Mouse (Mus musculus) CH12.LX (cell line): Measurements from ENCODE around the gene Gm49776. TPM values are rescaled to one million over a fixed set of nuclear protein-coding genes. Genes with fewer than 3 reads are reported as not detected.
A peak's percentile ranks its signal among the peaks of the same experiment; 100 is the strongest.

Experiments
- DNase-seq: peaks from one replicate; pipeline ENCODE4 v3.0.0-alpha.2; 2013; ENCODE audit errors: extremely low read depth
- H3K27ac ChIP-seq: 2 replicates; pipeline ENCODE4 v1.5.1; 2012; ENCODE audit warnings: low read depth, mild to moderate bottlenecking, control low read depth, moderate library complexity; ENCODE audit not compliant: insufficient read depth
- H3K27me3 ChIP-seq: replicated peaks from 2 replicates; pipeline ENCODE3; 2012; ENCODE audit warnings: inconsistent platforms
- H3K36me3 ChIP-seq, 2 experiments: replicated peaks in 1 of 2; 2 replicates each; pipeline versions ENCODE3 to v1.6.1; 2012; ENCODE audit warnings: inconsistent platforms in 1 of 2, low read length in 1 of 2, mild to moderate bottlenecking in 1 of 2, mixed read lengths in 1 of 2, moderate library complexity in 1 of 2; ENCODE audit not compliant: control insufficient read depth in 1 of 2, insufficient read depth in 1 of 2
- H3K4me1 ChIP-seq, 2 experiments: 2 replicates each; pipeline ENCODE4 v1.6.1; 2012; ENCODE audit warnings: inconsistent platforms in 1 of 2, moderate library complexity in 1 of 2; ENCODE audit not compliant: insufficient read depth in 2 of 2, control insufficient read depth in 1 of 2
- H3K4me2 ChIP-seq: 2 replicates; pipeline ENCODE4 v1.6.1; 2012; ENCODE audit warnings: low read depth, mild to moderate bottlenecking, control low read depth; ENCODE audit not compliant: poor library complexity, insufficient read depth, severe bottlenecking
- H3K4me3 ChIP-seq, 3 experiments: fragments of 150-350 bp in 1 of 3; sonication (generic) in 1 of 3; replicated peaks in 1 of 3; 2 replicates each; pipeline versions ENCODE3 to v1.5.1; 2011 to 2012; ENCODE audit warnings: low read depth in 2 of 3, low read length in 2 of 3, mild to moderate bottlenecking in 2 of 3, moderate library complexity in 2 of 3, control low read depth in 1 of 3, improper control_type of control experiment in 1 of 3, inconsistent platforms in 1 of 3, mixed read lengths in 1 of 3; ENCODE audit not compliant: poor library complexity in 1 of 3
- H3K79me2 ChIP-seq: replicated peaks from 2 replicates; pipeline ENCODE4 v1.6.1; 2012; ENCODE audit warnings: mild to moderate bottlenecking, moderate library complexity; ENCODE audit not compliant: control insufficient read depth, poor library complexity, insufficient read depth, severe bottlenecking; ENCODE audit errors: extremely low read depth
- H3K9ac ChIP-seq: 2 replicates; pipeline ENCODE4 v1.6.1; 2012; ENCODE audit warnings: low read depth, mild to moderate bottlenecking, control low read depth, moderate library complexity; ENCODE audit not compliant: insufficient read depth
- H3K9me3 ChIP-seq: replicated peaks from 2 replicates; pipeline ENCODE3; 2012; ENCODE audit warnings: low read length, inconsistent platforms, mixed read lengths
- BHLHE40 ChIP-seq: IDR thresholded peaks from 2 replicates; pipeline ENCODE4 v1.6.1; 2011; ENCODE audit warnings: mild to moderate bottlenecking, low read depth, low read length, improper control_type of control experiment
- CTCF ChIP-seq, 2 experiments: IDR thresholded peaks in 1 of 2; conservative IDR thresholded peaks in 1 of 2; 2 replicates each; pipeline ENCODE4 v1.5.1; 2011 to 2012; ENCODE audit warnings: low read depth in 2 of 2, low read length in 2 of 2, improper control_type of control experiment in 1 of 2, inconsistent platforms in 1 of 2, mild to moderate bottlenecking in 1 of 2, moderate library complexity in 1 of 2
- E2F4 ChIP-seq: IDR thresholded peaks from 2 replicates; pipeline ENCODE4 v1.6.1; 2011; ENCODE audit warnings: low read depth, low read length, improper control_type of control experiment; ENCODE audit not compliant: insufficient replicate concordance
- IRF4 ChIP-seq: IDR thresholded peaks from 2 replicates; pipeline ENCODE4 v1.6.1; 2014; ENCODE audit warnings: low read depth, mild to moderate bottlenecking, inconsistent platforms, low read length, improper control_type of control experiment
- MYC ChIP-seq: IDR thresholded peaks from 2 replicates; pipeline ENCODE4 v1.6.1; 2011; ENCODE audit warnings: low read depth, mild to moderate bottlenecking, improper control_type of control experiment, low read length
- NELFE ChIP-seq: IDR thresholded peaks from 2 replicates; pipeline ENCODE4 v1.6.1; 2011; ENCODE audit warnings: low read depth, low read length, improper control_type of control experiment
- POLR2A ChIP-seq: IDR thresholded peaks from 2 replicates; pipeline ENCODE4 v1.6.1; 2011; ENCODE audit warnings: low read depth, mild to moderate bottlenecking, improper control_type of control experiment, low read length
- RCOR1 ChIP-seq: conservative IDR thresholded peaks from 2 replicates; pipeline ENCODE4 v1.6.1; 2012; ENCODE audit warnings: low read depth, mild to moderate bottlenecking, inconsistent platforms, low read length, improper control_type of control experiment
- SIN3A ChIP-seq: IDR thresholded peaks from 2 replicates; pipeline ENCODE4 v1.6.1; 2012; ENCODE audit warnings: low read length, improper control_type of control experiment, inconsistent platforms
- TBP ChIP-seq: conservative IDR thresholded peaks from 2 replicates; pipeline ENCODE4 v1.6.1; 2011; ENCODE audit warnings: low read depth, low read length, improper control_type of control experiment
- TCF12 ChIP-seq: IDR thresholded peaks from 2 replicates; pipeline ENCODE4 v1.6.1; 2014; ENCODE audit warnings: low read depth, mild to moderate bottlenecking, inconsistent platforms, low read length, improper control_type of control experiment
- USF2 ChIP-seq: conservative IDR thresholded peaks from 2 replicates; pipeline ENCODE4 v1.6.1; 2011; ENCODE audit warnings: low read depth, low read length, improper control_type of control experiment
- ZNF384 ChIP-seq: IDR thresholded peaks from 2 replicates; pipeline ENCODE4 v1.6.1; 2012; ENCODE audit warnings: low read depth, low read length, improper control_type of control experiment, inconsistent platforms
- dilution Hi-C: fragments of 300-500 bp; cut with MboI; formaldehyde crosslinking; loops from 2 replicates; pipeline ENCODE4 v1.14.3; 2020; ENCODE audit warnings: low sequenced_read_pairs; ENCODE audit not compliant: extremely low pct_unique_long_range_greater_than_20kb, extremely low pct_ligation_motif_present
- in situ Hi-C: fragments of 300-500 bp; cut with MboI; formaldehyde crosslinking; loops from 3 replicates; pipeline ENCODE4 v1.14.3; 2019; ENCODE audit warnings: low sequenced_read_pairs, low pct_ligation_motif_present, low pct_unique_long_range_greater_than_20kb, mixed read lengths
- polyA plus RNA-seq: library from polyadenylated mRNA; unstranded; fragments of >175 nt; gene quantifications from 2 replicates; pipeline ENCODE4 v1.2.1, GENCODE M21; 2012; ENCODE audit warnings: low read depth; ENCODE audit not compliant: insufficient read length
- total RNA-seq, 2 experiments: library from RNA; depleted of rRNA; stranded (reverse); fragments of 300-350 nt in 1 of 2; fragments of >200 nt in 1 of 2; gene quantifications; 2 replicates each; pipeline ENCODE4 v1.2.3; 2012 to 2014

Gm49776 gene
- total and polyA plus RNA-seq, 3 experiments, result 0.25 to 25.0 TPM; not detected in 1

DNA sequence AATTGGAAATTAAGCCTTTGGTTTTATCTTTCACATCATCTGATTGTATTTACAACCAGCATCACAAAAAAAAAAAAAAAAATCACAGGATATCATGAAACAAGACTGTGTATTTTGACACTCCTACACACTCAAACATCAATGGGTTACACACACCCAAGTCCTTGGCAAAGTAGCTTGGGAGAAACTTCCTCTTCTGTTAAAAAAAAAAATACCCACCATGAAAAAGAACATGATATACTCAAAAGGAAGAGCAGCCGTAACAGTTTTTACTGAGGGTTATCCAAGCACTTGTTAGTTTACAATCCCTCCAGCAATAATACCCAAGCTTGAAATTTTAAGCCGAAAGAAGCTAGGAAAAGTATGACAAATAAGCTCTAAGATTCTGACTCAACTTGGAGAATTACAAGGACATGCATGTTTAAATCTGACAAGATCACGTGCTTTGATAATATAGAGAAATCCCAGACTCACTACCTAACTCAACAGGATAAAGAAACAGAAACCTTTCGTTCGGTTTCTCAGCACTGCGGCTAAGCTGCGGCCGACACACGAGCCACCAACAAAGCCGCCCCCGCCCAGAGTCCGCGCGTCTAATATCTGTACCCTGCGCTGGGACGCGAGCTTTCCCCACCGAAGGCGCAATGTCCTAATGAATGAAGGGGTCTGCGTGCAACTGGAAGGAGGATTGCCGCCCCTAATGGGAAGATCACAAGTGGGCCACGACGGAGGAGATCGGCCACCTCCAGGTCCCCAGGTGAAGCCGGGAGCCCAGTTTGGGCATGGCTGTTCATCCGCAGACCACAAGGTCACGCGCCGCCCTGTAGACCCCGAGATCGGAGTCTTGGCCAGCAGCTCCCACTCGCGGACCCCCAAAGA lies 10.4 kb downstream of the Gm49776 start:
- no peaks in the 10 kb centered on the region for H3K9me3 ChIP-seq
- peak overlapping the region; percentile 97 for H3K4me2 ChIP-seq
- H3K36me3 ChIP-seq, result peaks cover 61 to 77% of the 10 kb centered on the region in 2 experiments
- peaks cover 78% of the 10 kb centered on the region for H3K79me2 ChIP-seq
- dilution Hi-C loops, result no loop called here
- H3K27ac ChIP-seq, result peak overlapping the region; percentile 21; the same call in 1 of the 2 replicates
- H3K9ac ChIP-seq, result peak overlapping the region; percentile 83
- in situ Hi-C loops, result no loop called here
- peaks cover 16 to 61% of the 10 kb centered on the region in 2 experiments for H3K4me1 ChIP-seq
- H3K4me3 ChIP-seq, result peak overlapping the region; percentile 78 to 93 (median 82)
- H3K27me3 ChIP-seq, result no peaks in the 10 kb centered on the region
- TF ChIP-seq TBP, result 0 out of 2 replicates have a peak, but pooled peaks have one; percentile 51
- peak; percentile 44; the same call in 1 of the 2 replicates for TF ChIP-seq USF2
- no peak for TF ChIP-seq IRF4
- TF ChIP-seq SIN3A, result peak; percentile 18; the same call in 1 of the 2 replicates
- TF ChIP-seq RCOR1, result no peak
- no peak for TF ChIP-seq TCF12
- TF ChIP-seq E2F4, result 0 out of 2 replicates have a peak, but pooled peaks have one; percentile 29
- peak; percentile 65; the same call in 1 of the 2 replicates for TF ChIP-seq ZNF384
- TF ChIP-seq MYC, result peak; percentile 25; the same call in 1 of the 2 replicates
- peak; percentile 56 for TF ChIP-seq BHLHE40
- DNase-seq, result no peak

DNA sequence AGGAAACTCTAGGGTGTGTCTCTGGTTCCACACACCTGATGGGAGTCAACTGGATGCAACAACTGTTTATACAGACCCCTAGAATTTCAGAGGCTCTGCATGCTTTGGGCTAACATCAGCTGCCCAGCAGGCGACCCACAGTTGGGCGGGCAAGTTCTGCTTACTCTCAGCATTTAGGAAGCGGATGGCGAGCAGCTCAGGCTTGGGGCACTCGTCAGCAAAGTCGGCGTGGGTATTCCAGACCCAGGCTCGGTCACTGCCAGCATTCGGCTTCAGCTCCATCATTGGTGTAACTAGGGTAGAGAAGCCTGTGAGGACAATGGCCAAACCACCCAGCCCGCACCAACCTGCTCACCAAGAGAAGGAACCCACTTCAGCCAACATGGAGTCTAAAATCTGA lies 16.5 kb downstream of the Gm49776 start:
- no peak for TF ChIP-seq NELFE
- peak; percentile 30; the same call in 1 of the 2 replicates for TF ChIP-seq POLR2A
- no peak for TF ChIP-seq CTCF (conservative IDR thresholded peaks at IDR 0.05 in 1 of 2, IDR thresholded peaks at IDR 0.05 in 1 of 2; ENCODE audit: low read depth in 2 of 2, low read length in 2 of 2)
- peaks cover 6 to 39% of the 10 kb centered on the region in 2 experiments for H3K4me1 ChIP-seq
- H3K9me3 ChIP-seq, result no peaks in the 10 kb centered on the region
- no peak overlapping the region for H3K9ac ChIP-seq
- dilution Hi-C loops (no loop called here), in situ Hi-C loops (no loop called here)
- no peaks in the 10 kb centered on the region for H3K27me3 ChIP-seq
- no peak overlapping the region for H3K4me3 ChIP-seq
- H3K4me2 ChIP-seq, result no peak overlapping the region
- no peak overlapping the region for H3K27ac ChIP-seq
- DNase-seq, result no peak
- peaks cover 81 to 96% of the 10 kb centered on the region in 2 experiments for H3K36me3 ChIP-seq
- peaks cover 37% of the 10 kb centered on the region for H3K79me2 ChIP-seq
